Mouse (Mus musculus) midbrain, embryonic 13.5 days (tissue): ENCODE data around the gene Nfil3. TPM values are rescaled to one million over a fixed set of nuclear protein-coding genes. Genes with fewer than 3 reads are reported as not detected.

Source experiments
- ATAC-seq: fragments of 200-750 bp; cut with Nextera tagmentation; 2 replicates; pipeline ENCODE4 v1.8.0; 2017; ENCODE audit warnings: mild to moderate bottlenecking, moderate TSS enrichment, moderate library complexity
- H3K27ac ChIP-seq: fragments of 300-500 bp; sonication (generic); 2 replicates; pipeline ENCODE4 v1.5.1; 2015; ENCODE audit warnings: inconsistent platforms, mild to moderate bottlenecking, moderate library complexity
- H3K27me3 ChIP-seq: fragments of 300-500 bp; sonication (generic); 2 replicates; pipeline ENCODE4 v1.6.1; 2015; ENCODE audit warnings: mild to moderate bottlenecking, inconsistent platforms
- H3K36me3 ChIP-seq: fragments of 300-500 bp; sonication (generic); 2 replicates; pipeline ENCODE4 v1.6.1; 2015; ENCODE audit warnings: mild to moderate bottlenecking, inconsistent platforms
- H3K4me1 ChIP-seq: fragments of 300-500 bp; sonication (generic); replicated peaks from 2 replicates; pipeline ENCODE4 v1.6.1; 2015; ENCODE audit warnings: inconsistent platforms
- H3K4me2 ChIP-seq: fragments of 300-500 bp; sonication (generic); replicated peaks from 2 replicates; pipeline ENCODE4 v1.6.1; 2015; ENCODE audit warnings: moderate library complexity, mild to moderate bottlenecking, inconsistent platforms
- H3K4me3 ChIP-seq: fragments of 300-500 bp; sonication (generic); replicated peaks from 2 replicates; pipeline ENCODE4 v1.5.1; 2015; ENCODE audit warnings: mild to moderate bottlenecking, inconsistent platforms
- H3K9ac ChIP-seq: fragments of 300-500 bp; sonication (generic); replicated peaks from 2 replicates; pipeline ENCODE4 v1.6.1; 2015; ENCODE audit warnings: mild to moderate bottlenecking, inconsistent platforms
- H3K9me3 ChIP-seq: fragments of 300-500 bp; sonication (generic); 2 replicates; pipeline ENCODE4 v1.6.1; 2016; ENCODE audit warnings: mild to moderate bottlenecking, inconsistent platforms
- WGBS: fragments of 180-500 bp; shearing (Covaris S2); methylation state at CpG from one replicate; pipeline ENCODE4 v1.1.7; 2015; 5-methylcytosine and 5-hydroxymethylcytosine counted together
- polyA plus RNA-seq: library from polyadenylated mRNA; unstranded; fragments of >200 nt; fragmentation: Nextera tagmentation; extraction: Ambion mirVana; gene quantifications from 2 replicates; pipeline ENCODE4 v1.2.1, GENCODE M21; 2015

Nfil3 gene
- polyA plus RNA-seq, 1 experiment from 2014 or later, result 41.3 TPM

- peaks cover 35% of the 10 kb centered on the region for H3K36me3 ChIP-seq
- H3K4me2 ChIP-seq, result no peak overlapping the region
- no peak overlapping the region for H3K9ac ChIP-seq
- H3K27me3 ChIP-seq, result no peaks in the 10 kb centered on the region
- no peak for ATAC-seq
- no peak overlapping the region for H3K27ac ChIP-seq
- H3K9me3 ChIP-seq, result no peaks in the 10 kb centered on the region
- WGBS, result 88% methylated on average over 4 of the region's 4 CpGs
- no peaks in the 10 kb centered on the region for H3K4me1 ChIP-seq
- no peak overlapping the region for H3K4me3 ChIP-seq
Observed at GRCm38 (mm10) chr13:52962922-52963321, 18.0 kb downstream of the Nfil3 start.

- H3K4me1 ChIP-seq, result no peaks in the 10 kb centered on the region
- H3K9ac ChIP-seq, result no peak overlapping the region
- H3K4me3 ChIP-seq, result no peak overlapping the region
- no peak overlapping the region for H3K4me2 ChIP-seq
- no peak overlapping the region for H3K27ac ChIP-seq
- H3K36me3 ChIP-seq, result peaks cover 29% of the 10 kb centered on the region
- H3K27me3 ChIP-seq, result no peaks in the 10 kb centered on the region
- no peaks in the 10 kb centered on the region for H3K9me3 ChIP-seq
- ATAC-seq, result no peak
- WGBS, result 90% methylated on average over 6 of the region's 6 CpGs
Observed at GRCm38 (mm10) chr13:52962361-52962760, 18.5 kb downstream of the Nfil3 start.

GRCm38 (mm10) chr13:52953779-52954553 is 26.9 kb downstream of the Nfil3 start:
- Histone ChIP-seq H3K9ac (no peak overlapping the region), H3K9me3 (no peaks in the 10 kb centered on the region), H3K27me3 (no peaks in the 10 kb centered on the region), H3K36me3 (no peaks in the 10 kb centered on the region), H3K4me1 (no peaks in the 10 kb centered on the region), H3K4me2 (no peak overlapping the region), H3K4me3 (no peak overlapping the region), H3K27ac (no peak overlapping the region)
- 69% methylated on average over 6 of the region's 6 CpGs for WGBS
- ATAC-seq, result no peak

GRCm38 (mm10) chr13:52949211-52949610 is 31.7 kb downstream of the Nfil3 start:
- ATAC-seq, result no peak
- H3K9me3 ChIP-seq, result no peaks in the 10 kb centered on the region
- no peak overlapping the region for H3K4me2 ChIP-seq
- 83% methylated on average over 3 of the region's 3 CpGs for WGBS
- no peak overlapping the region for H3K9ac ChIP-seq
- H3K4me3 ChIP-seq, result no peak overlapping the region
- no peaks in the 10 kb centered on the region for H3K4me1 ChIP-seq
- H3K27me3 ChIP-seq, result no peaks in the 10 kb centered on the region
- H3K27ac ChIP-seq, result no peak overlapping the region
- H3K36me3 ChIP-seq, result no peaks in the 10 kb centered on the region

- no peaks in the 10 kb centered on the region for H3K9me3 ChIP-seq
- 85% methylated on average over 4 of the region's 4 CpGs for WGBS
- no peak overlapping the region for H3K9ac ChIP-seq
- H3K27me3 ChIP-seq, result no peaks in the 10 kb centered on the region
- H3K27ac ChIP-seq, result no peak overlapping the region
- no peak overlapping the region for H3K4me3 ChIP-seq
- no peak for ATAC-seq
- H3K4me1 ChIP-seq, result peaks cover 4% of the 10 kb centered on the region; the same call in 1 of the 2 replicates
- H3K36me3 ChIP-seq, result no peaks in the 10 kb centered on the region
- H3K4me2 ChIP-seq, result no peak overlapping the region
Observed at GRCm38 (mm10) chr13:52947545-52947944, 33.3 kb downstream of the Nfil3 start.

GRCm38 (mm10) chr13:52945769-52946168 is 35.1 kb downstream of the Nfil3 start:
- WGBS, result 82% methylated on average over 9 of the region's 9 CpGs
- Histone ChIP-seq H3K9me3 (no peaks in the 10 kb centered on the region), H3K9ac (no peak overlapping the region), H3K4me3 (no peak overlapping the region), H3K4me2 (no peak overlapping the region), H3K4me1 (peaks cover 4% of the 10 kb centered on the region; the same call in 1 of the 2 replicates), H3K27me3 (no peaks in the 10 kb centered on the region), H3K36me3 (no peaks in the 10 kb centered on the region), H3K27ac (no peak overlapping the region)
- no peak for ATAC-seq

GRCm38 (mm10) chr13:52944116-52944515 is 36.8 kb downstream of the Nfil3 start:
- 80% methylated on average over 4 of the region's 4 CpGs for WGBS
- no peak overlapping the region for H3K27ac ChIP-seq
- peaks cover 4% of the 10 kb centered on the region; the same call in 1 of the 2 replicates for H3K4me1 ChIP-seq
- no peak overlapping the region for H3K4me2 ChIP-seq
- H3K9me3 ChIP-seq, result no peaks in the 10 kb centered on the region
- ATAC-seq, result no peak
- no peaks in the 10 kb centered on the region for H3K27me3 ChIP-seq
- H3K9ac ChIP-seq, result no peak overlapping the region
- H3K4me3 ChIP-seq, result no peak overlapping the region
- no peaks in the 10 kb centered on the region for H3K36me3 ChIP-seq

- Histone ChIP-seq H3K4me1 (peaks cover 4% of the 10 kb centered on the region; the same call in 1 of the 2 replicates), H3K27me3 (no peaks in the 10 kb centered on the region), H3K36me3 (no peaks in the 10 kb centered on the region), H3K9me3 (no peaks in the 10 kb centered on the region), H3K27ac (no peak overlapping the region), H3K4me2 (no peak overlapping the region), H3K9ac (no peak overlapping the region), H3K4me3 (no peak overlapping the region)
- no peak for ATAC-seq
- WGBS, result 59% methylated on average over 1 of the region's 1 CpGs
Observed at GRCm38 (mm10) chr13:52942876-52943388, 37.9 kb downstream of the Nfil3 start.

- H3K9me3 ChIP-seq, result no peaks in the 10 kb centered on the region
- H3K4me3 ChIP-seq, result no peak overlapping the region
- H3K4me1 ChIP-seq, result peaks cover 4% of the 10 kb centered on the region; the same call in 1 of the 2 replicates
- ATAC-seq, result no peak
- H3K9ac ChIP-seq, result no peak overlapping the region
- WGBS, result 84% methylated on average over 7 of the region's 7 CpGs
- no peaks in the 10 kb centered on the region for H3K36me3 ChIP-seq
- no peak overlapping the region for H3K4me2 ChIP-seq
- H3K27me3 ChIP-seq, result no peaks in the 10 kb centered on the region
- no peak overlapping the region for H3K27ac ChIP-seq
Observed at GRCm38 (mm10) chr13:52940956-52941355, 39.9 kb downstream of the Nfil3 start.

GRCm38 (mm10) chr13:52930582-52930981 is 50.3 kb downstream of the Nfil3 start:
- ATAC-seq, result no peak
- Histone ChIP-seq H3K27me3 (peaks cover 4% of the 10 kb centered on the region; the same call in 1 of the 2 replicates), H3K4me3 (no peak overlapping the region), H3K9ac (no peak overlapping the region), H3K36me3 (no peaks in the 10 kb centered on the region), H3K4me1 (peaks cover 24% of the 10 kb centered on the region), H3K4me2 (no peak overlapping the region), H3K27ac (no peak overlapping the region), H3K9me3 (no peaks in the 10 kb centered on the region)
- WGBS, result 51% methylated on average over 10 of the region's 10 CpGs

GRCm38 (mm10) chr13:52929209-52930171 is 51.4 kb downstream of the Nfil3 start, which contains the start of gene Auh:
Gene Auh (minus strand): TSS chr13:52929681.
- Histone ChIP-seq H3K4me2 (peak within 1 kb of the TSS; percentile 64), H3K9me3 (no peaks in the 10 kb centered on the region), H3K9ac (peak within 1 kb of the TSS; percentile 81), H3K4me3 (peak within 1 kb of the TSS; percentile 86), H3K27ac (peak within 1 kb of the TSS; percentile 88), H3K36me3 (no peaks in the 10 kb centered on the region), H3K27me3 (peaks cover 4% of the 10 kb centered on the region; the same call in 1 of the 2 replicates), H3K4me1 (peaks cover 24% of the 10 kb centered on the region)
- under 1% methylated on average over 63 of the region's 63 CpGs for WGBS
- ATAC-seq, result peak; percentile 96
